Mouse (Mus musculus): ENCODE data around the gene Cyp2d10.

- TF ChIP-seq CTCF (IDR thresholded peaks at IDR 0.05; ENCODE audit: borderline replicate concordance, extremely low read depth, insufficient read depth, insufficient read length) (peak; percentile 94), POLR2A (IDR thresholded peaks at IDR 0.05; ENCODE audit: borderline replicate concordance, extremely low read depth, insufficient read depth, insufficient read length, poor library complexity, severe bottlenecking) (peak; percentile 98)
Measured at GRCm38 (mm10) chr15:82354126-82354945, 52.7 kb downstream of the Cyp2d10 start, which contains the start of gene Ndufa6.

Measured in brain, embryonic 14.5 days (tissue).